Mouse (Mus musculus) bone marrow macrophage, adult 2 months (primary cell): ENCODE measurements around the gene Rps6ka2.

Source experiments
- CTCF ChIP-seq: IDR thresholded peaks from 2 replicates; pipeline ENCODE4 v1.5.1; 2012; ENCODE audit warnings: low read depth, mild to moderate bottlenecking, low read length, moderate library complexity
- POLR2A ChIP-seq: IDR thresholded peaks from 2 replicates; pipeline ENCODE4 v1.6.1; 2012; ENCODE audit warnings: mild to moderate bottlenecking, low read depth, low read length, borderline replicate concordance

DNA sequence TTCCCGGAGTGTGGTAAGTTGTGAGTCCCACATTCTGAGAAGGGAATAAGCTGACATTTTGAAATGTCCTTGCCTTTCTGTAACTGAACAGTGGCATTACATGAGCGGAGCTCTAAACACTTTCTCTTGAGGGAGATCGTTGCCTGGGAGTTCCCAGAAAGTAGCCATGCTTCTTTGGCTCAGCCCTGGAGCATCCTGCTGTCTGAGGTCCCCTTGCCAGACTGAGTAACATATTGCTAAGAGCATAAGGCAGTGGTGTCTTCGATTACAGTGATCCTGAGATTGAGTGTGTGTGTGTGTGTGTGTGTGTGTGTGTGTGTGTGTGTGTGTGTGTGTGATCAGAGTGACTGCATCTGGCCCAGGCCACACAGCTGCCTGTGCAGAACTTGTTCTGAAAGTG is 61.4 kb downstream of the Rps6ka2 start:
- TF ChIP-seq POLR2A (no peak), CTCF (no peak)
